Mouse (Mus musculus): ENCODE measurements around the gene Gtf3c1.
"Not testable (repeated sequence)": the region's sequence is repeated elsewhere in the genome, so short reads cannot be mapped to it uniquely, and the experiment has no call there.

Gene Gtf3c1

GRCm38 (mm10) chr7:125707593-125708022 lies at the start of gene Gtf3c1, which contains the start of gene D430042O09Rik:
Gene Gtf3c1 (minus strand): TSS chr7:125707780.
Gene D430042O09Rik (plus strand): TSS chr7:125707888.
- peak; percentile 100 for DNase-seq

GRCm38 (mm10) chr7:125756806-125757205 lies 49.2 kb upstream of the Gtf3c1 start:
- DNase-seq: no peak

- DNase-seq: no peak
Observed at GRCm38 (mm10) chr7:125753326-125753715, 45.7 kb upstream of the Gtf3c1 start.

- no peak for DNase-seq
Observed at GRCm38 (mm10) chr7:125752699-125753325, 45.2 kb upstream of the Gtf3c1 start.

GRCm38 (mm10) chr7:125748186-125748585 lies 40.6 kb upstream of the Gtf3c1 start:
- DNase-seq: no peak

GRCm38 (mm10) chr7:125747316-125747690 lies 39.7 kb upstream of the Gtf3c1 start:
- no peak for DNase-seq

- DNase-seq: no peak
Observed at GRCm38 (mm10) chr7:125746621-125747315, 39.2 kb upstream of the Gtf3c1 start.

GRCm38 (mm10) chr7:125744774-125745173 lies 37.2 kb upstream of the Gtf3c1 start:
- no peak for DNase-seq

GRCm38 (mm10) chr7:125741271-125741703 lies 33.7 kb upstream of the Gtf3c1 start:
- DNase-seq: no peak

- no peak for DNase-seq
Observed at GRCm38 (mm10) chr7:125740521-125740920, 32.9 kb upstream of the Gtf3c1 start.

GRCm38 (mm10) chr7:125736366-125737015 lies 28.9 kb upstream of the Gtf3c1 start:
- DNase-seq: no peak

GRCm38 (mm10) chr7:125733791-125734190 lies 26.2 kb upstream of the Gtf3c1 start:
- no peak for DNase-seq

GRCm38 (mm10) chr7:125731679-125732078 lies 24.1 kb upstream of the Gtf3c1 start:
- no peak for DNase-seq

- DNase-seq: peak; percentile 13
Observed at GRCm38 (mm10) chr7:125723189-125723972, 15.8 kb upstream of the Gtf3c1 start.

GRCm38 (mm10) chr7:125722127-125722526 lies 14.5 kb upstream of the Gtf3c1 start:
- DNase-seq: no peak

GRCm38 (mm10) chr7:125721033-125721432 lies 13.5 kb upstream of the Gtf3c1 start:
- DNase-seq: no peak

- no peak for DNase-seq
Observed at GRCm38 (mm10) chr7:125720370-125720769, 12.8 kb upstream of the Gtf3c1 start.

- no peak for DNase-seq
Observed at GRCm38 (mm10) chr7:125717612-125718011, 10.0 kb upstream of the Gtf3c1 start.

GRCm38 (mm10) chr7:125716724-125717123 lies 9.1 kb upstream of the Gtf3c1 start:
- no peak for DNase-seq

- DNase-seq: no peak
Observed at GRCm38 (mm10) chr7:125714803-125715202, 7.2 kb upstream of the Gtf3c1 start.

- not testable (repeated sequence) for DNase-seq
Observed at GRCm38 (mm10) chr7:125713542-125714055, 6.0 kb upstream of the Gtf3c1 start.

GRCm38 (mm10) chr7:125708100-125708499 lies 520 bp upstream of the Gtf3c1 start:
- no peak for DNase-seq

- DNase-seq: no peak
Observed at GRCm38 (mm10) chr7:125707186-125707585, 394 bp downstream of the Gtf3c1 start.

Data from right cerebral cortex, postnatal 25 days (tissue).